Mouse (Mus musculus): ENCODE results near the gene Cpxm1.

DNA sequence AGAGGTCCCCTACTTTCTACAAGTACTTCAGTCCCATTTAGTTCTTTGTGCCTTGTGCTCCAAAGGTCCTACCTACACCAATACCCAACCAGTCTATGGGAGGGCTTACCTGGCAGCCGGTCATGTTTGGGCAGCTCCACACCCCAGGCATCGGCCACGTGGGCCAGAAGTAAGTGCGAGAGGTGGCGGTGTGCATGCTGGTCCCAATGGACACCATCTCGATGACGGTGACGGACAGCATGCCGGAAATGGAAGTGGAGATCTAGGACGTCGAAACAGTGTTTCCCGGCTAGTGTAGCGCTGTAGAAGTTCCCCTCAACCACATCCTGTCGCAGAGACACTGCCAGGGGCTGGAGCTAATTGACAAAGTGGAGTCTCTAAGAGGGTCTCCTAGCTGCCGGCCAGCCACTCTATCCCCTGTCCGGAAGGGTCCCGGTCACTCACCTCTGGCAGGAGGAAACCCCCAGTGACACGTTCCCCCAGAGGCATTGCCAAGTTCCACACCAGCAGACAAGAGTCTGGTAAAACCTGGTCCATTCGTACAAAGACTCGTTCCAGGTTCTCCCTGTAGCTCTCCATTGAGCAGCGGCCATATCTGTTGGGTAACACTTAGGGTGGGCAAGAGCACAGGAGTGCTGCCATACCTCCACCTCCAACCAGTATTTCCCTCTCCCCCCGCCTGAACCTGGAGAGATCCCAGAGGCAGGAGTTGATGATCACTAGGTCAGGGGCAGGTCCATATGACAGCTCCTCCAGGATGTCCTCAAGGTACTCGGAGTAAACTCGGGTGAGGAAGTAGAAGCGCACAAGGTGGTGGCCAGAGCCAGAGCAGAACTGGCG lies 24.6 kb upstream of the Cpxm1 start:
- no peak for TF ChIP-seq CTCF (IDR thresholded peaks at IDR 0.05; ENCODE audit: low read depth)
- TF ChIP-seq EP300 (IDR thresholded peaks at IDR 0.05; ENCODE audit: low read depth), result no peak
